8 mouse cellular contexts compared by ENCODE assay signal in genomic region chr11:77497851-77498250, GRCm38 (mm10). TPM values are rescaled to one million over a fixed set of nuclear protein-coding genes. Genes with fewer than 3 reads are reported as not detected.
A peak's percentile ranks its signal among the peaks of the same experiment; 100 is the strongest.
DNase-seq lines count a peak whose midpoint lies in the region; ATAC-seq and TF ChIP-seq lines count a peak whose summit lies in the region.

No protein-coding gene starts in this region.

- no peaks in the 10 kb centered on the region for H3K27me3 ChIP-seq in forebrain, embryonic 14.5 days (replicated peaks; ENCODE audit: control insufficient read depth, insufficient read depth, low read length)
- no peaks in the 10 kb centered on the region for H3K27me3 ChIP-seq in midbrain, embryonic 15.5 days (replicated peaks)

- H3K9ac ChIP-seq in forebrain, embryonic 14.5 days (ENCODE audit: low read length), result no peak overlapping the region
- no peak overlapping the region for H3K9ac ChIP-seq in midbrain, embryonic 15.5 days

- H3K4me2 ChIP-seq in forebrain, embryonic 14.5 days (ENCODE audit: low read length), result no peak overlapping the region
- H3K4me2 ChIP-seq in midbrain, embryonic 15.5 days, result no peak overlapping the region

- no peak for TF ChIP-seq CTCF in layer of hippocampus, adult 2 months (conservative IDR thresholded peaks at IDR 0.05)

- peak overlapping the region; percentile 82 for H3K27ac ChIP-seq in layer of hippocampus, adult 2 months
- peak overlapping the region; percentile 5; the same call in 1 of the 2 replicates for H3K27ac ChIP-seq in forebrain, embryonic 14.5 days (ENCODE audit: low read depth, low read length)
- H3K27ac ChIP-seq in midbrain, embryonic 15.5 days, result peak overlapping the region; percentile 23; the same call in 1 of the 2 replicates

- WGBS in forebrain, embryonic 14.5 days, result 36% methylated on average over 4 of the region's 4 CpGs
- 28% methylated on average over 4 of the region's 4 CpGs for WGBS in midbrain, embryonic 15.5 days

- no peak for DNase-seq in layer of hippocampus, adult 2 months (ENCODE audit: low spot score in 2 of 2)
- no peak for DNase-seq in layer of hippocampus, postnatal 36 days
- no peak for DNase-seq in forebrain, embryonic 14.5 days (ENCODE audit: low spot score)
- DNase-seq in kidney, postnatal 25 days, result peak; percentile 47 to 81
- DNase-seq in ovary, adult 18-20 months (ENCODE audit: low spot score), result no peak
- DNase-seq in spleen, postnatal 36 days (ENCODE audit: low spot score in 2 of 2), result no peak
- no peak for DNase-seq in thymus, postnatal 25 days

- H3K4me1 ChIP-seq in forebrain, embryonic 14.5 days (ENCODE audit: control insufficient read depth, insufficient read depth, low read length), result peaks cover 18% of the 10 kb centered on the region
- H3K4me1 ChIP-seq in midbrain, embryonic 15.5 days, result peaks cover 55% of the 10 kb centered on the region

- no peak overlapping the region for H3K4me3 ChIP-seq in layer of hippocampus, adult 2 months
- no peak overlapping the region for H3K4me3 ChIP-seq in forebrain, embryonic 14.5 days (ENCODE audit: low read depth, low read length)
- no peak overlapping the region for H3K4me3 ChIP-seq in midbrain, embryonic 15.5 days

- H3K9me3 ChIP-seq in forebrain, embryonic 14.5 days (replicated peaks; ENCODE audit: control insufficient read depth, low read length), result no peaks in the 10 kb centered on the region
- H3K9me3 ChIP-seq in midbrain, embryonic 15.5 days, result no peaks in the 10 kb centered on the region

- ATAC-seq in forebrain, embryonic 14.5 days, result no peak
- ATAC-seq in midbrain, embryonic 15.5 days (replicated peaks), result no peak

- peaks cover 38% of the 10 kb centered on the region for H3K36me3 ChIP-seq in forebrain, embryonic 14.5 days (ENCODE audit: control insufficient read depth, insufficient read depth, low read length)
- H3K36me3 ChIP-seq in midbrain, embryonic 15.5 days (replicated peaks), result peaks cover 14% of the 10 kb centered on the region

RNA-seq across cellular contexts. Expression of gene Git1, which starts 4.5 kb away (rescaled TPM):
- 100 to 1,000 TPM; 295 to 316 TPM for total RNA-seq in layer of hippocampus, adult 2 months (2021)
- 100 to 1,000 TPM; 284 to 288 TPM for total RNA-seq in layer of hippocampus, postnatal 36 days (2021)
- polyA plus RNA-seq in forebrain, embryonic 14.5 days (2014; fragmentation: Nextera tagmentation; extraction: Ambion mirVana), result 16.3 and 18.7 TPM in 2 replicates
- 17.9 and 19.0 TPM in 2 replicates for polyA plus RNA-seq in midbrain, embryonic 15.5 days (2015; fragmentation: Nextera tagmentation; extraction: Ambion mirVana)

RNA-seq across cellular contexts. Expression of gene Ankrd13b, which starts 8.4 kb away (rescaled TPM):
- 10 to 100 TPM; 80.1 to 81.7 TPM for total RNA-seq in layer of hippocampus, adult 2 months (2021)
- total RNA-seq in layer of hippocampus, postnatal 36 days (2021), result 10 to 100 TPM; 83.2 to 88.4 TPM
- 25.3 and 32.7 TPM in 2 replicates for polyA plus RNA-seq in forebrain, embryonic 14.5 days (2014; fragmentation: Nextera tagmentation; extraction: Ambion mirVana)
- 46.1 and 46.2 TPM in 2 replicates for polyA plus RNA-seq in midbrain, embryonic 15.5 days (2015; fragmentation: Nextera tagmentation; extraction: Ambion mirVana)

RNA-seq across cellular contexts. Expression of gene Abhd15, which starts 17.1 kb away (rescaled TPM):
- total RNA-seq in layer of hippocampus, adult 2 months (2021), result 1 to 10 TPM; 1.4 to 1.7 TPM
- 1 to 10 TPM; 1.3 to 1.5 TPM for total RNA-seq in layer of hippocampus, postnatal 36 days (2021)
- 1.2 and 1.8 TPM in 2 replicates for polyA plus RNA-seq in forebrain, embryonic 14.5 days (2014; fragmentation: Nextera tagmentation; extraction: Ambion mirVana)
- 2.2 and 2.6 TPM in 2 replicates for polyA plus RNA-seq in midbrain, embryonic 15.5 days (2015; fragmentation: Nextera tagmentation; extraction: Ambion mirVana)

RNA-seq across cellular contexts. Expression of gene Trp53i13, which starts 17.9 kb away (rescaled TPM):
- 1 to 10 TPM; 5.7 to 7.4 TPM for total RNA-seq in layer of hippocampus, adult 2 months (2021)
- 1 to 10 TPM; 5.4 to 5.9 TPM for total RNA-seq in layer of hippocampus, postnatal 36 days (2021)
- polyA plus RNA-seq in forebrain, embryonic 14.5 days (2014; fragmentation: Nextera tagmentation; extraction: Ambion mirVana), result 16.3 and 16.6 TPM in 2 replicates
- 12.7 and 16.7 TPM in 2 replicates for polyA plus RNA-seq in midbrain, embryonic 15.5 days (2015; fragmentation: Nextera tagmentation; extraction: Ambion mirVana)

RNA-seq across cellular contexts. Expression of gene Gm10392, which starts 21.1 kb away (rescaled TPM):
- total RNA-seq in layer of hippocampus, adult 2 months (2021), result not detected
- total RNA-seq in layer of hippocampus, postnatal 36 days (2021), result not detected
- not detected in 2 replicates for polyA plus RNA-seq in forebrain, embryonic 14.5 days (2014; fragmentation: Nextera tagmentation; extraction: Ambion mirVana)
- polyA plus RNA-seq in midbrain, embryonic 15.5 days (2015; fragmentation: Nextera tagmentation; extraction: Ambion mirVana), result not detected in 2 replicates

Comparison
In these comparisons a context has a peak if more than half of its experiments do, and no peak if none do; other contexts are left out.
1. DNase-seq: peak in kidney, postnatal 25 days (2 of 2); none in layer of hippocampus, adult 2 months (0 of 2), layer of hippocampus, postnatal 36 days (0 of 2), forebrain, embryonic 14.5 days (single experiment), ovary, adult 18-20 months (single experiment), spleen, postnatal 36 days (0 of 2) and thymus, postnatal 25 days (single experiment).
2. H3K27ac ChIP-seq: peak in every context shown above with its lines; median percentile 82 in layer of hippocampus, adult 2 months; 23 in midbrain, embryonic 15.5 days; 5 in forebrain, embryonic 14.5 days.